Mouse (Mus musculus): ENCODE results near the gene Lrguk.

Gene Lrguk

GRCm38 (mm10) chr6:34160816-34161310 is 131.6 kb downstream of the Lrguk start:
- in situ Hi-C loops (cut with MboI; ENCODE audit: low pct_unique_long_range_greater_than_20kb in 1 of 2, low sequenced_read_pairs in 2 of 2, unreplicated experiment in 1 of 2) = no loop called here

- in situ Hi-C loops (cut with MboI; ENCODE audit: low pct_unique_long_range_greater_than_20kb in 1 of 2, low sequenced_read_pairs in 2 of 2, unreplicated experiment in 1 of 2) = no loop called here
Observed at GRCm38 (mm10) chr6:34161511-34161910, 132.3 kb downstream of the Lrguk start.

- in situ Hi-C loops (cut with MboI; ENCODE audit: low pct_unique_long_range_greater_than_20kb in 1 of 2, low sequenced_read_pairs in 2 of 2, unreplicated experiment in 1 of 2) = no loop called here
Observed at GRCm38 (mm10) chr6:34162607-34163006, 133.4 kb downstream of the Lrguk start.

GRCm38 (mm10) chr6:34163014-34163413 is 133.8 kb downstream of the Lrguk start:
- in situ Hi-C loops (cut with MboI; ENCODE audit: low pct_unique_long_range_greater_than_20kb in 1 of 2, low sequenced_read_pairs in 2 of 2, unreplicated experiment in 1 of 2) = no loop called here

- in situ Hi-C loops (cut with MboI; ENCODE audit: low pct_unique_long_range_greater_than_20kb in 1 of 2, low sequenced_read_pairs in 2 of 2, unreplicated experiment in 1 of 2) = no loop called here
Observed at GRCm38 (mm10) chr6:34168834-34169233, 139.6 kb downstream of the Lrguk start.

- in situ Hi-C loops (cut with MboI; ENCODE audit: low pct_unique_long_range_greater_than_20kb in 1 of 2, low sequenced_read_pairs in 2 of 2, unreplicated experiment in 1 of 2) = no loop called here
Observed at GRCm38 (mm10) chr6:34170844-34171494, 141.7 kb downstream of the Lrguk start.

GRCm38 (mm10) chr6:34171748-34172457 is 142.7 kb downstream of the Lrguk start:
- in situ Hi-C loops (cut with MboI; ENCODE audit: low pct_unique_long_range_greater_than_20kb in 1 of 2, low sequenced_read_pairs in 2 of 2, unreplicated experiment in 1 of 2) = no loop called here

- in situ Hi-C loops (cut with MboI; ENCODE audit: low pct_unique_long_range_greater_than_20kb in 1 of 2, low sequenced_read_pairs in 2 of 2, unreplicated experiment in 1 of 2) = no loop called here
Observed at GRCm38 (mm10) chr6:34173251-34173650, 144.0 kb downstream of the Lrguk start.

- in situ Hi-C loops (cut with MboI; ENCODE audit: low pct_unique_long_range_greater_than_20kb in 1 of 2, low sequenced_read_pairs in 2 of 2, unreplicated experiment in 1 of 2) = no loop called here
Observed at GRCm38 (mm10) chr6:34174715-34175114, 145.5 kb downstream of the Lrguk start.

GRCm38 (mm10) chr6:34176111-34176863 is 147.0 kb downstream of the Lrguk start:
- in situ Hi-C loops (cut with MboI; ENCODE audit: low pct_unique_long_range_greater_than_20kb in 1 of 2, low sequenced_read_pairs in 2 of 2, unreplicated experiment in 1 of 2) = no loop called here

- in situ Hi-C loops (cut with MboI; ENCODE audit: low pct_unique_long_range_greater_than_20kb in 1 of 2, low sequenced_read_pairs in 2 of 2, unreplicated experiment in 1 of 2) = no loop called here
Observed at GRCm38 (mm10) chr6:34176864-34177247, 147.6 kb downstream of the Lrguk start, which contains the start of gene Slc35b4. TSS of gene Slc35b4 (minus strand) at chr6:34177111.

- in situ Hi-C loops (cut with MboI; ENCODE audit: low pct_unique_long_range_greater_than_20kb in 1 of 2, low sequenced_read_pairs in 2 of 2, unreplicated experiment in 1 of 2) = no loop called here
Observed at GRCm38 (mm10) chr6:34179007-34179406, 149.8 kb downstream of the Lrguk start.

- in situ Hi-C loops (cut with MboI; ENCODE audit: low pct_unique_long_range_greater_than_20kb in 1 of 2, low sequenced_read_pairs in 2 of 2, unreplicated experiment in 1 of 2) = no loop called here
Observed at GRCm38 (mm10) chr6:34179911-34180310, 150.7 kb downstream of the Lrguk start.

- in situ Hi-C loops (cut with MboI; ENCODE audit: low pct_unique_long_range_greater_than_20kb in 1 of 2, low sequenced_read_pairs in 2 of 2, unreplicated experiment in 1 of 2) = no loop called here
Observed at GRCm38 (mm10) chr6:34181961-34182360, 152.7 kb downstream of the Lrguk start.

- in situ Hi-C loops (cut with MboI; ENCODE audit: low pct_unique_long_range_greater_than_20kb in 1 of 2, low sequenced_read_pairs in 2 of 2, unreplicated experiment in 1 of 2) = no loop called here
Observed at GRCm38 (mm10) chr6:34183326-34183725, 154.1 kb downstream of the Lrguk start.
